Mouse (Mus musculus): Measurements from ENCODE around the gene Ptgr2. TPM values are rescaled to one million over a fixed set of nuclear protein-coding genes. Genes with fewer than 3 reads are reported as not detected.
A peak's percentile ranks its signal among the peaks of the same experiment; 100 is the strongest.
"Not testable (repeated sequence)": the region's sequence is repeated elsewhere in the genome, so short reads cannot be mapped to it uniquely, and the experiment has no call there.

The Ptgr2 gene
- total RNA-seq, 2 experiments from 2014 or later = 39.0 to 42.7 TPM

DNA sequence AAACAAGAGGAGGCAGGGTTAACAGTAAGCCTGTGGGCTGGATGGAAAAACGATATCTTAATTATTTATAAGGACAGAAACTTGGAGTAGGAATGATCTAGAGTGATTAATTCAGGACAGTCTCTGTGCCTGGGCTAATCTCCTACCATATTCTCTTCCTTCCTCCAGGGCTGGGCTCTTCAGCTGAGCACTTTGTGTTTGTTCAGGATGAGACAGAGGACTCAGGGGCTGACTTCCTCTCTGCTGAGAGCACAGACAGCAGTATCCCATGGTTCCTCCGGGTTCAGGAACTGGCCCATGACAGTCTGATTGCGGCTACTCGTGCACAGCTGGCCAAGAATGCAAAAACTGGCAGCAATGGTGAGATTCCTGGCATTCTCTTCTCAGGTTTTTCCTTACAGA lies 42.1 kb downstream of the Ptgr2 start:
- peak in 1 of 2 experiments; percentile 45 for DNase-seq (ENCODE audit: low spot score in 2 of 2)
- TF ChIP-seq CTCF (conservative IDR thresholded peaks at IDR 0.05) = no peak
- Histone ChIP-seq H3K27ac (peak overlapping the region; percentile 55; the same call in 1 of the 2 replicates), H3K4me3 (no peak overlapping the region)

- no peak for TF ChIP-seq CTCF (conservative IDR thresholded peaks at IDR 0.05)
- DNase-seq (ENCODE audit: low spot score in 2 of 2) = no peak
- H3K27ac ChIP-seq = no peak overlapping the region
- no peak overlapping the region for H3K4me3 ChIP-seq
Measured at GRCm38 (mm10) chr12:84336963-84337625, 52.1 kb downstream of the Ptgr2 start.

DNA sequence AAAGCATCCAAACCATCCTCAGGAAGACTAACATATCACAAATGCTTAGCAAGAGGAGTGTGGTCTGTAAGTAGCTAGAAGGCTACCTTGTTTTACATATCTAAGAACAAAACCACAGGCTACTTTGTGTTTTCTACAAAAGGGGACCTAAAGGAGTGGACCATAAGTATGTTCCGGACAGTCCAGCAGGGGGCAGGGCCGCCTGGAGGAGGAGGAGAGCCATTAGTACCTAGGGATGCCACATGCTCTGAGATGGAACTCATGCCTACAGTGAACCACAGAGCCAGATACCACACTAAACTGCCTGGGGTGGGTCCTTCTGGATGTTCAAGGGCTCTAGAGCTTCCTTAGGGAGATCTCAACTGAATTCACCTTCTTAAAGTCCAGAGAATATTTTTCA lies 62.2 kb downstream of the Ptgr2 start:
- no peak for DNase-seq (ENCODE audit: low spot score in 2 of 2)
- TF ChIP-seq CTCF (conservative IDR thresholded peaks at IDR 0.05) = peak; percentile 63
- H3K4me3 ChIP-seq = no peak overlapping the region
- no peak overlapping the region for H3K27ac ChIP-seq

DNA sequence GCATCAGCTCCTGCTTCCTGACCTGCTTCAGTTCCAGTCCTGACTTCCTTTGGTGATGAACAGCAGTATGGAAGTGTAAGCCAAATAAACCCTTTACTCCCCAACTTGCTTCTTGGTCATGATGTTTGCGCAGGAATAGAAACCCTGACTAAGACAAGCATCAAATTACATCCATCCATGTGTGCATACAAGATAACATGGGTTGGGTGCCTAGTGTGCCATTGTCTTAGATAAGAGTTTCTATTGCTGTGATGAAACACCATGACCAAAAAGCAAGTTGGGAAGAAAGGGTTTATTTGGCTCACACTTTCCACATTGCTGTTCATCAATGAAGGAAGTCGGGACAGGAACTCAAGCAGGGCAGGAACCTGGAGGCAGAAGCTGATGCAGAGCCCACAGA lies 73.7 kb downstream of the Ptgr2 start:
- not testable (repeated sequence) for DNase-seq (ENCODE audit: low spot score in 2 of 2); H3K4me3 ChIP-seq; H3K27ac ChIP-seq

DNA sequence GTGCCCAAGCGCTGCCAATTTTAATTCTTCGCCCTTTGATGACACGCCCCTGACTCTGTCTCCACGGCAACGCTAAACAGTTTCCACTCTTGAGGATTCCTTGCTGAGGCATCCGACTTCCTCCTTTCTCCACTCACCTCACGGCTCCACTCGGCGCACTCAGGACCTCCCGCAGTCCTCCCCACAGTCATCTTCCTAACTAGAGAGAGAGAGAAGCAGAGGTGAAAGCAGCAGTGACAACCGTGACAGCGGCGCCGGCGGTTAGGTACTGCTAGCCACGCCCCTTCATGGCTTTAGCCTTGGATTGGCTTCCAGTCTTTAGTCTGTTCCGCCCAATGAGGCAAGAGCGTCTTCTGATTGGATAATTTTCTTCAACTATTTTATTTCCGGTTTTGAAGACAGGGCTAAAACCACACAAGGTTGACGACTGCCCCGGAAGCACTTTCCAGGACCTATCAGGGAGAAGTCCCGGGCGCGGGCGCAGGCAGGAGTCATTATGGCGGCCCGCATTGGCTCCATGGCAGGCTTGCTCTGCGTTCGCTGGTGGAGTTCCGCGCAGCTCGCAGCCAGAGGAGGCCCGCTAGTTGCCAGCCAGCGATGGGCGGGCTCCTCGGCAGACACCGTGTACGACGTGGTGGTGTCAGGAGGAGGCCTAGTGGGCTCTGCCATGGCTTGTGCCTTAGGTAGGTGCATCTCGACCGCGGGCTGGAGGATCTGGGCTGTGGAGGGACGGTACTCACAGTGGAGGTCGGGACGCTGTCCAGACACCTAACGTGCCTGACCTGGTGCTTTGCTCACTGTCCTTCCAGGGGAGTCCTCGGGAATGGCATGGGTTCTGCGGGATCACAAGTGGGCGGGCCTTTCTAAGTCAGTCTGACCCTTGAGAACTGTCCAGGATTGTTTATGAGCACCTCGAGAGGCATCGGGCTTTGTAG lies 76.8 kb downstream of the Ptgr2 start, which contains the start of the genes Coq6 and Fam161b:
Gene Coq6, plus strand, starts transcription at position 103 of the 935 bp plus-strand sequence.
Gene Fam161b, minus strand, starts transcription at position 279 of the 935 bp plus-strand sequence.
- peak; percentile 89 to 97 for DNase-seq (ENCODE audit: low spot score in 2 of 2)
- H3K4me3 ChIP-seq = peak within 1 kb of the TSS; percentile 83

GRCm38 (mm10) chr12:84362872-84363271 lies 77.8 kb downstream of the Ptgr2 start:
- Histone ChIP-seq H3K4me3 (peak overlapping the region; percentile 83; the same call in 1 of the 2 replicates), H3K27ac (no peak overlapping the region)
- DNase-seq (ENCODE audit: low spot score in 2 of 2) = no peak
- no peak for TF ChIP-seq CTCF (conservative IDR thresholded peaks at IDR 0.05)

More for the DNA sequence above, 76.8 kb downstream of the Ptgr2 start, which contains the start of the genes Coq6 and Fam161b:
- H3K27ac ChIP-seq = peak within 1 kb of the TSS; percentile 68
- no peak for TF ChIP-seq CTCF (conservative IDR thresholded peaks at IDR 0.05)

DNA sequence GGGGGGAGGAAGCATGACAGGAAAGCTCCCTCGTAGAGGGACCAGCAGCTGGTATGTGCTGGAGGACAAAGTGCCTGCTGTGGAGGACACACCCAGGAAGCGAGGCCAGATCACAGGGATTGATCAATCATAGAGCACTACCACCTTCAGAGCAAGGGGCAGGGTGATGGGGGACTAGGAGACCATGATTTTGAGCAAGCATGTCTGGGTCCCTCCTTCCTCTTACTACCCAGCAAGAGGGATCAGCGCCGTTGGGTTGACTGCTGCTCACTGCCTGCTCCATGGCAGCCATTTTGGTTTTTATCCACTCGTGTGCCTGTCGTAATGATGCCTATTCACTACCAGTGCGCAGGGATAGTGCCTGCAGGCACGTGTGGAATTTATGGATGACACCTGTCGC lies 79.3 kb downstream of the Ptgr2 start:
- no peak for TF ChIP-seq CTCF (conservative IDR thresholded peaks at IDR 0.05)
- Histone ChIP-seq H3K4me3 (no peak overlapping the region), H3K27ac (no peak overlapping the region)
- DNase-seq (ENCODE audit: low spot score in 2 of 2) = no peak

- Histone ChIP-seq H3K4me3 (no peak overlapping the region), H3K27ac (no peak overlapping the region)
- no peak for TF ChIP-seq CTCF (conservative IDR thresholded peaks at IDR 0.05)
- DNase-seq (ENCODE audit: low spot score in 2 of 2) = no peak
Measured at GRCm38 (mm10) chr12:84365137-84365536, 80.1 kb downstream of the Ptgr2 start.

Other genes starting within 250 kb of the Ptgr2 start
- gene Acot4, start 246.9 kb upstream of the Ptgr2 start, total RNA-seq (2021) = 1 to 10 TPM; 3.2 to 3.4 TPM
- gene Gm49366, start 246.3 kb upstream of the Ptgr2 start, total RNA-seq (2021) = 1 to 10 TPM in 1 of 2 experiments, not detected in 1; 2.9 TPM
- 1 to 10 TPM; 2.7 to 4.0 TPM for gene Acot3, start 233.1 kb upstream of the Ptgr2 start, total RNA-seq (2021)
- 1 to 10 TPM; 7.1 to 8.1 TPM for gene Acot5, start 215.9 kb upstream of the Ptgr2 start, total RNA-seq (2021)
- gene Acot6, start 184.6 kb upstream of the Ptgr2 start, total RNA-seq (2021) = 1 to 10 TPM; 4.9 to 5.7 TPM
- gene Dnal1, start 170.9 kb upstream of the Ptgr2 start, total RNA-seq (2021) = 100 to 1,000 TPM in 1 of 2 experiments, 10 to 100 TPM in 1; 99.1 to 101 TPM
- 1 to 10 TPM; 2.8 to 3.8 TPM for gene Pnma1, start 136.7 kb upstream of the Ptgr2 start, total RNA-seq (2021)
- 10 to 100 TPM; 24.6 to 27.2 TPM for gene Elmsan1, start 66.4 kb upstream of the Ptgr2 start, total RNA-seq (2021)
- gene Zfp410, start 31.6 kb downstream of the Ptgr2 start, total RNA-seq (2021) = 10 to 100 TPM; 39.3 to 41.0 TPM
- gene Coq6, start 76.4 kb downstream of the Ptgr2 start, total RNA-seq (2021) = 10 to 100 TPM; 26.0 to 27.2 TPM
- gene Fam161b, start 76.6 kb downstream of the Ptgr2 start, total RNA-seq (2021) = 10 to 100 TPM; 12.5 to 12.6 TPM
- gene Entpd5, start 123.8 kb downstream of the Ptgr2 start, total RNA-seq (2021) = 10 to 100 TPM; 22.5 to 24.8 TPM
- 1 to 10 TPM; 8.7 to 9.9 TPM for gene Bbof1, start 123.8 kb downstream of the Ptgr2 start, total RNA-seq (2021)
- gene Rnf113a2, start 132.0 kb downstream of the Ptgr2 start, total RNA-seq (2021) = 10 to 100 TPM; 13.8 to 15.9 TPM
- gene Aldh6a1, start 165.8 kb downstream of the Ptgr2 start, total RNA-seq (2021) = 10 to 100 TPM; 48.4 to 48.7 TPM
- gene Lin52, start 166.2 kb downstream of the Ptgr2 start, total RNA-seq (2021) = 10 to 100 TPM; 24.6 to 25.7 TPM

Data from layer of hippocampus, adult 2 months (tissue).